Mouse (Mus musculus) thymus, postnatal 4 days (tissue): ENCODE data around the gene Camta2.
A peak's percentile ranks its signal among the peaks of the same experiment; 100 is the strongest.

ENCODE experiments used
- DNase-seq: peaks from one replicate; pipeline ENCODE4 v3.0.0; 2021

Camta2 gene

GRCm38 (mm10) chr11:70646691-70647650 lies 40.9 kb downstream of the Camta2 start, which contains the start of the genes Rnf167 and Slc25a11:
TSS of gene Rnf167 (plus strand) at chr11:70647235.
TSS of gene Slc25a11 (minus strand) at chr11:70647479.
- peak; percentile 97 for DNase-seq

GRCm38 (mm10) chr11:70646259-70646555 lies 41.7 kb downstream of the Camta2 start:
- peak; percentile 25 for DNase-seq

GRCm38 (mm10) chr11:70645461-70646258 lies 42.2 kb downstream of the Camta2 start:
- DNase-seq, result peak; percentile 20

- DNase-seq, result no peak
Measured at GRCm38 (mm10) chr11:70644564-70645103, 43.3 kb downstream of the Camta2 start.

GRCm38 (mm10) chr11:70643051-70643450 lies 44.9 kb downstream of the Camta2 start:
- DNase-seq, result no peak

- no peak for DNase-seq
Measured at GRCm38 (mm10) chr11:70641241-70641640, 46.7 kb downstream of the Camta2 start.

- no peak for DNase-seq
Measured at GRCm38 (mm10) chr11:70639976-70640375, 47.9 kb downstream of the Camta2 start.

- DNase-seq, result no peak
Measured at GRCm38 (mm10) chr11:70638714-70639278, 49.1 kb downstream of the Camta2 start, which contains the start of gene Gp1ba. TSS of gene Gp1ba (plus strand) at chr11:70639122.

GRCm38 (mm10) chr11:70638293-70638692 lies 49.6 kb downstream of the Camta2 start:
- no peak for DNase-seq

GRCm38 (mm10) chr11:70637764-70638163 lies 50.1 kb downstream of the Camta2 start:
- no peak for DNase-seq

GRCm38 (mm10) chr11:70635601-70636000 lies 52.3 kb downstream of the Camta2 start:
- DNase-seq, result no peak

- no peak for DNase-seq
Measured at GRCm38 (mm10) chr11:70630129-70630528, 57.8 kb downstream of the Camta2 start.

GRCm38 (mm10) chr11:70629557-70629956 lies 58.3 kb downstream of the Camta2 start:
- DNase-seq, result peak; percentile 56

GRCm38 (mm10) chr11:70628431-70628830 lies 59.5 kb downstream of the Camta2 start:
- DNase-seq, result no peak

- no peak for DNase-seq
Measured at GRCm38 (mm10) chr11:70626877-70627276, 61.0 kb downstream of the Camta2 start.

- DNase-seq, result peak; percentile 87
Measured at GRCm38 (mm10) chr11:70625473-70625872, 62.4 kb downstream of the Camta2 start.

GRCm38 (mm10) chr11:70623053-70623742 lies 64.7 kb downstream of the Camta2 start:
- peak; percentile 41 for DNase-seq

GRCm38 (mm10) chr11:70621972-70622814 lies 65.7 kb downstream of the Camta2 start:
- DNase-seq, result no peak
